Mouse (Mus musculus) kidney, adult 2 months (tissue): ENCODE measurements around the gene Sh3rf3.

Source experiments
- CTCF ChIP-seq: fragments of 200-500 bp; conservative IDR thresholded peaks from 2 replicates; pipeline ENCODE4 v1.5.1; 2011; ENCODE audit warnings: low read depth, mild to moderate bottlenecking, control low read depth, low read length, moderate library complexity, mixed read lengths; ENCODE audit not compliant: insufficient read depth, insufficient read length
- POLR2A ChIP-seq: fragments of 200-500 bp; IDR thresholded peaks from one replicate; pipeline ENCODE4 v1.6.1; 2011; ENCODE audit warnings: low read depth, low read length, control low read depth

- TF ChIP-seq CTCF (no peak), POLR2A (no peak)
Observed at GRCm38 (mm10) chr10:58908451-58908850, 95.3 kb downstream of the Sh3rf3 start.
